In the genomic region with DNA sequence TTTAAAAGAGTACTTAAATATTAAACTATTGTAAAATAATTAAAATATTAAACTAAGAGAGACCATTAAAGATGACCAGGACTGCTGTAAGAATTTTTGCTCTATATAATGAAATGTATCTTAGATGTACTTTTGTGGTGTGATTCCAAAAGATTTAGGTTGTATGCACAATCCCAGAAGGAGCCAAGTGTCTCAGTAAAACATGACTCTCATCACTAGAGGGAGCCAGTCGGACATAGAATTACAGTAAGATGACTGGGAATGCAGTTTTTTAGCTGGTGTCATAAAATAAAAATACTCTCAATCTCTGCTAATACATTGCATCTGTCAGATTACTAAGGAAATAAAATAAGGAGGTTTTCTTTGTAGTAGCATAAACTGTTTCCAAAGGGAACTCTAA, we compare ENCODE assay signal across 10 mouse cellular contexts.
DNase-seq lines count a peak whose midpoint lies in the region; ATAC-seq lines count a peak whose summit lies in the region.
"Had no signal": no experiment of that assay in that cellular context is flagged by ENCODE, and none has a peak within 500 bp of the region (broad histone marks: within the 10 kb centered on the region; RNA-seq: fewer than 3 reads in every experiment).

No protein-coding gene starts in this region.

- H3K27me3 ChIP-seq in intestine, embryonic 16.5 days (replicated peaks; ENCODE audit: control insufficient read depth, insufficient read depth, low read length): no peaks in the 10 kb centered on the region
- H3K27me3 ChIP-seq: embryonic facial prominence, embryonic 12.5 days; lung, embryonic 15.5 days had no signal

- no peak overlapping the region for H3K4me2 ChIP-seq in intestine, embryonic 16.5 days (ENCODE audit: low read depth, low read length)
- H3K4me2 ChIP-seq: embryonic facial prominence, embryonic 12.5 days; lung, embryonic 15.5 days had no signal

- no peak overlapping the region for H3K4me3 ChIP-seq in intestine, embryonic 16.5 days (ENCODE audit: low read length)
- H3K4me3 ChIP-seq: embryonic facial prominence, embryonic 12.5 days; lung, embryonic 15.5 days had no signal

- DNase-seq in cerebellum, postnatal 10 days: peak; percentile 17 to 56
- no peak for DNase-seq in cerebellum, postnatal 25 days
- DNase-seq in layer of hippocampus, adult 11-12 months (ENCODE audit: low spot score): peak; percentile 66
- DNase-seq in layer of hippocampus, postnatal 25 days (ENCODE audit: extremely low spot score in 1 of 2, low spot score in 1 of 2): no peak
- DNase-seq in adipocyte (ENCODE audit: low spot score): peak; percentile 81
- DNase-seq in lung, postnatal 10 days: peak; percentile 43
- DNase-seq in thymus, postnatal 25 days: no peak

- no peaks in the 10 kb centered on the region for H3K36me3 ChIP-seq in intestine, embryonic 16.5 days (ENCODE audit: control insufficient read depth, insufficient read depth, low read length)
- H3K36me3 ChIP-seq: embryonic facial prominence, embryonic 12.5 days; lung, embryonic 15.5 days had no signal

- H3K27ac ChIP-seq in intestine, embryonic 16.5 days (ENCODE audit: low read length): no peak overlapping the region
- H3K27ac ChIP-seq: embryonic facial prominence, embryonic 12.5 days; lung, embryonic 15.5 days had no signal

- no peaks in the 10 kb centered on the region for H3K4me1 ChIP-seq in intestine, embryonic 16.5 days (ENCODE audit: control insufficient read depth, insufficient read depth, low read length)
- H3K4me1 ChIP-seq: embryonic facial prominence, embryonic 12.5 days; lung, embryonic 15.5 days had no signal

- 11% methylated on average over 1 of the region's 1 CpGs for WGBS in intestine, embryonic 16.5 days

- H3K9me3 ChIP-seq in intestine, embryonic 16.5 days (ENCODE audit: control insufficient read depth, low read length): no peaks in the 10 kb centered on the region
- H3K9me3 ChIP-seq: embryonic facial prominence, embryonic 12.5 days; lung, embryonic 15.5 days had no signal

- ATAC-seq in intestine, embryonic 16.5 days: no peak

- no peak overlapping the region for H3K9ac ChIP-seq in intestine, embryonic 16.5 days (ENCODE audit: low read depth, low read length)
- H3K9ac ChIP-seq: embryonic facial prominence, embryonic 12.5 days; lung, embryonic 15.5 days had no signal

Comparison
In these comparisons a context has a peak if more than half of its experiments do, and no peak if none do; other contexts are left out.
1. DNase-seq: peak in cerebellum, postnatal 10 days (2 of 2), layer of hippocampus, adult 11-12 months (single experiment), adipocyte (single experiment) and lung, postnatal 10 days (single experiment); none in cerebellum, postnatal 25 days (0 of 2), layer of hippocampus, postnatal 25 days (0 of 2) and thymus, postnatal 25 days (single experiment).